Mouse (Mus musculus) liver, embryonic 11.5 days (tissue): ENCODE measurements around the gene Dmd. TPM values are rescaled to one million over a fixed set of nuclear protein-coding genes. Genes with fewer than 3 reads are reported as not detected.

Source experiments
- ATAC-seq: fragments of 200-750 bp; cut with Nextera tagmentation; replicated peaks from 2 replicates; pipeline ENCODE4 v1.8.0; 2017; ENCODE audit warnings: moderate number of reproducible peaks, mild to moderate bottlenecking, moderate TSS enrichment, moderate library complexity; ENCODE audit not compliant: low FRiP score
- DNase-seq: peaks from one replicate; pipeline ENCODE4 v3.0.0-alpha.2; 2017; ENCODE audit warnings: low spot score
- H3K27ac ChIP-seq: fragments of 300-500 bp; sonication (generic); 2 replicates; pipeline ENCODE4 v1.5.1; 2014; ENCODE audit warnings: mild to moderate bottlenecking, low read depth, low read length, control low read depth
- H3K27me3 ChIP-seq: fragments of 300-500 bp; sonication (generic); replicated peaks from 2 replicates; pipeline ENCODE4 v1.6.1; 2014; ENCODE audit warnings: low read length, mixed read lengths; ENCODE audit not compliant: control insufficient read depth, insufficient read depth
- H3K36me3 ChIP-seq: fragments of 300-500 bp; sonication (generic); 2 replicates; pipeline ENCODE4 v1.6.1; 2014; ENCODE audit warnings: mild to moderate bottlenecking, low read length, moderate library complexity, mixed read lengths; ENCODE audit not compliant: control insufficient read depth, insufficient read depth
- H3K4me1 ChIP-seq: fragments of 300-500 bp; sonication (generic); replicated peaks from 2 replicates; pipeline ENCODE4 v1.6.1; 2014; ENCODE audit warnings: low read length, mixed read lengths; ENCODE audit not compliant: control insufficient read depth, insufficient read depth
- H3K4me2 ChIP-seq: fragments of 300-500 bp; sonication (generic); 2 replicates; pipeline ENCODE4 v1.6.1; 2014; ENCODE audit warnings: mild to moderate bottlenecking, control low read depth, moderate library complexity
- H3K4me3 ChIP-seq: fragments of 300-500 bp; sonication (generic); 2 replicates; pipeline ENCODE4 v1.5.1; 2014; ENCODE audit warnings: low read depth, low read length, control low read depth
- H3K9ac ChIP-seq: fragments of 300-500 bp; sonication (generic); 2 replicates; pipeline ENCODE4 v1.6.1; 2014; ENCODE audit warnings: low read depth, low read length, control low read depth
- H3K9me3 ChIP-seq: fragments of 300-500 bp; sonication (generic); 2 replicates; pipeline ENCODE4 v1.6.1; 2016; ENCODE audit warnings: low read length, inconsistent platforms, mixed read lengths; ENCODE audit not compliant: control insufficient read depth
- WGBS: fragments of 180-500 bp; shearing (Covaris S2); extraction: QIAGEN DNeasy Blood & Tissue Kit; methylation state at CpG from one replicate; pipeline ENCODE4 v1.1.7; 2014; 5-methylcytosine and 5-hydroxymethylcytosine counted together
- polyA plus RNA-seq: library from polyadenylated mRNA; unstranded; fragments of >200 nt; fragmentation: Nextera tagmentation; extraction: Ambion mirVana; gene quantifications from 2 replicates; pipeline ENCODE4 v1.2.1, GENCODE M21; 2014

Gene Dmd
- polyA plus RNA-seq, 1 experiment from 2014 or later, result 11.0 TPM

DNA sequence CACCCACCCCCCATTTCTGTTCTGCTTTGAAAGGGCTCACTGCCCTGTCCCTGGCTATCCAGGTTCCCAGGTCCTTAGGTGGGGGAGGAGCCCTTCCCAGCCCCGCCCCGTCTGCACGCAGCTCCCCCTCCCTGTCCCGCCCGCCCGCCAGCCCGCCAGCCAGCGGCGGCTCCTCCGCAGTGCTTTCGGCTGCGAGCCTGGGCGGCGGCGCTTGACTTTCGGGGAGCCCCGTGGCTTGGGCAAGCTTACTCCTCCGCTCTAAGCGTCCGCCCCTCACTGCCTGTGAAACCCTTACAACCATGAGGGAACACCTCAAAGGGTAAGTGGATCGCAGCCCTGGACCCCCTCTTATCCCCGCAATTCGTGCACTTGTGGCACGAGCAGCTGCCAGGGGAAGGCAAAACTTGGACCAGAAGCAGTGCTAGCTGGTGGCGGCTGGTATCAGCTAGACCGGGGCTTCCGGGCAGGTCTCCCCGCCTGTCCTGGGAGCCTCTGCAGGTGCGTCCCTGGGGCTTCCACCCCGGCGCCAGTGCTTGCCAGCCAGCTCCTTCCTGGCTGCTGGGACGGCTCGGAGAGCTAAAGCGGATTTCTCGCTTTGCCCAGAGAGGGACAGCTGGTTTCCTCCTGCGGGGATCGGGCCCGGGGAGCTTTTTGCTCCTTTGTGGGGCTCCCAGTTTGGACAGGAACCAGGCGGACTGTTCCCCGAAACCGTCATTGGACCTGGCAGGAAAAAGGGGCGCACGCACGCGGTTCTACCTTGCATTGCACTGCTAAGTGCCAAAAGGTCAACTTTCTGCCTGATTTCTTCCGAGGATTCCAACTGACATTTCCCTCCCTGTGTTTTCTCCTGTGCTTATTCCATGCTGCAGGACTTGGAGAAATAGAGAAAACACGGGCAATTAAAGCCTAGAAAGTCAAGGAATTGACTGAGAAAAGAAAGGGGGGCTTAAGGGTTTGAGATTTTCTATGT, 2099.8 kb downstream of the Dmd start:
- Histone ChIP-seq H3K9me3 (no peaks in the 10 kb centered on the region), H3K4me1 (no peaks in the 10 kb centered on the region), H3K4me2 (peak overlapping the region; percentile 68), H3K27me3 (peaks cover 7% of the 10 kb centered on the region; the same call in 1 of the 2 replicates), H3K27ac (no peak overlapping the region), H3K36me3 (no peaks in the 10 kb centered on the region), H3K9ac (peak overlapping the region; percentile 52), H3K4me3 (peak overlapping the region; percentile 59)
- DNase-seq, result peak; percentile 46
- peak; percentile 92 for ATAC-seq
- WGBS, result 14% methylated on average over 45 of the region's 47 CpGs

DNA sequence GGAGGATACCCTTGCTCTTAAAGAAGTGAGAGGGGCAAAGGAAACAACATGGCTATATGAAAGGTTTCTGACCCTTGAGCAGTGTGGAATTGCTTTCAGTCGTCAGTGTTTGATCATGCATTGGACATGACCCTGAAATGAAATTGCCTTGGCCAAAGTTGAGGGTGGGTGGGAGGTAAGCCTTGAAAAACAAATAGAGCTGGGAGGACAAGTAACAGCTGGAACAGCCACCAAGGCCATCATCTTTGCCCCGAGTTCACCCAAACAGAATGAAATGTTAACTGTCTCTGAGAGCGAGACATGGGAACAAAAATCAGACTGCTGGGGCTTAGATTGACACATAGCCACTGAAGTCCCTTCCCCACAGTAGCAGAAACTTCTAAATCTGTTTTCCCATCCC, 2100.9 kb downstream of the Dmd start:
- no peak overlapping the region for H3K4me3 ChIP-seq
- H3K4me1 ChIP-seq, result no peaks in the 10 kb centered on the region
- H3K27ac ChIP-seq, result no peak overlapping the region
- no peaks in the 10 kb centered on the region for H3K36me3 ChIP-seq
- ATAC-seq, result no peak
- H3K9ac ChIP-seq, result no peak overlapping the region
- H3K9me3 ChIP-seq, result no peaks in the 10 kb centered on the region
- peak overlapping the region; percentile 68 for H3K4me2 ChIP-seq
- 54% methylated on average over 3 of the region's 3 CpGs for WGBS
- DNase-seq, result no peak
- H3K27me3 ChIP-seq, result peaks cover 7% of the 10 kb centered on the region; the same call in 1 of the 2 replicates

DNA sequence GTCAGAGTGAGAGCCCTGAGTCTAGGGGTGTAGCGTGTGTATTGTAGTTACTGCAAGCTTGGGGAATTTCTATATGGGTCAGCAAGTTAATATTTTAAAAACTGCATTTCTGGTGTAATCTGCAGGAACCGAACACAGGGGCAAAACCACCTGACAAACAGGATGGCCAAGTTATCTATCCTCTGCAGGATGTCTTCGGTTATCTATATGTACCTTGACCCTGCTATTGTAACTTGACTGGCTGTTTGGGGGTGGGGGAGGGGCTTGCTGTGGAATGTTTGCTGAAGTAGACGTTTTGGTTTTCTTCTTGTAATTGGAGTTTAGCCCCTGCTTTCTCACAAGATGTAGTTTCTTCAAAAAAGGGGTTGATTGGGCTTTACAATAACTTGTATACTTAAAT, 2124.9 kb downstream of the Dmd start:
- ATAC-seq (peak; percentile 81), DNase-seq (no peak)
- Histone ChIP-seq H3K4me1 (0 out of 2 replicates have a peak, but pooled peaks cover 2% of the 10 kb centered on the region), H3K27me3 (no peaks in the 10 kb centered on the region), H3K4me2 (no peak overlapping the region), H3K9me3 (no peaks in the 10 kb centered on the region), H3K4me3 (no peak overlapping the region), H3K9ac (no peak overlapping the region), H3K27ac (no peak overlapping the region), H3K36me3 (no peaks in the 10 kb centered on the region)
- 33% methylated on average over 4 of the region's 4 CpGs for WGBS

DNA sequence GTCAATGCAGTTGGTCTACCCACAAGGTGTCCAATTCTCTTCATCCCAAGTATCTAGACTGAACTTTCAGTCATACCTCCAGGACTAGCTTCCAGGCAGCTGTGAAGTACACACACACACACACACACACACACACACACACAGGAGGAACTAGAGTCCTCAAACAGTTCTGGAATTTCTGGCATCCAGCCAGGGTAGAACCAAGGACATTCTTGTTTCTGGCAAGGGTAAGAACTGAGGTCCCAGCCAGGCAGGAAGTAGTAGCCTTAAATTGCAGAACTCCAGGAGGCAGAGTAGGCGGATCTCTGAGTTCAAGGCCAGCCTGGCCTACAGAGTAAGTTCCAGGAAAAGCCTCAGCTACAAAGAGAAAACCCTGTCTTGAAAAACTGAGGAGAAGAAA, 2128.2 kb downstream of the Dmd start:
- ATAC-seq (no peak), DNase-seq (no peak)
- H3K4me2 ChIP-seq, result no peak overlapping the region
- H3K27ac ChIP-seq, result no peak overlapping the region
- 0 out of 2 replicates have a peak, but pooled peaks cover 2% of the 10 kb centered on the region for H3K4me1 ChIP-seq
- H3K36me3 ChIP-seq, result no peaks in the 10 kb centered on the region
- H3K4me3 ChIP-seq, result no peak overlapping the region
- no peak overlapping the region for H3K9ac ChIP-seq
- no peaks in the 10 kb centered on the region for H3K9me3 ChIP-seq
- 75% methylated on average over 1 of the region's 1 CpGs for WGBS
- no peaks in the 10 kb centered on the region for H3K27me3 ChIP-seq

DNA sequence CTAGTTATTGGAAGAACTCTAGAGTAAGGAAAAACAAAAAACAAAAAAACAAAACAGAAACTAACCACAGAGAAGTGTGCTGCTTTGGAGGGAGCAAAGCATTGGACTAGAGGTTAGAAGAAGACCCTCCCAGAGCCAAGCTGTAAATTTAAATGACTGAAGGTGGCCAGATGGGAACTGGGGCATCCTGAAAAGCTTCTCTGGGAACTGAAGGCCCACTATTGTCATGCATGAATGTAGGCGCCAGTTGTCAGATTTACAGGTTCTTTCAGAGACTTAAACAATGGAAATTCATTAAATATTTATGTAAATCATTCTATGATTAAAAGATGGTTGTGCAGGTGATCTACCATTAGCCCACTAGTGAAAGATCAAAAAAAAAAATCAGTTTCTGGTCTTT, 2128.9 kb downstream of the Dmd start:
- Histone ChIP-seq H3K36me3 (no peaks in the 10 kb centered on the region), H3K4me2 (no peak overlapping the region), H3K9me3 (no peaks in the 10 kb centered on the region), H3K4me3 (no peak overlapping the region), H3K27me3 (no peaks in the 10 kb centered on the region), H3K9ac (no peak overlapping the region), H3K27ac (no peak overlapping the region), H3K4me1 (0 out of 2 replicates have a peak, but pooled peaks cover 2% of the 10 kb centered on the region)
- 88% methylated on average over 1 of the region's 1 CpGs for WGBS
- no peak for DNase-seq
- ATAC-seq, result no peak

DNA sequence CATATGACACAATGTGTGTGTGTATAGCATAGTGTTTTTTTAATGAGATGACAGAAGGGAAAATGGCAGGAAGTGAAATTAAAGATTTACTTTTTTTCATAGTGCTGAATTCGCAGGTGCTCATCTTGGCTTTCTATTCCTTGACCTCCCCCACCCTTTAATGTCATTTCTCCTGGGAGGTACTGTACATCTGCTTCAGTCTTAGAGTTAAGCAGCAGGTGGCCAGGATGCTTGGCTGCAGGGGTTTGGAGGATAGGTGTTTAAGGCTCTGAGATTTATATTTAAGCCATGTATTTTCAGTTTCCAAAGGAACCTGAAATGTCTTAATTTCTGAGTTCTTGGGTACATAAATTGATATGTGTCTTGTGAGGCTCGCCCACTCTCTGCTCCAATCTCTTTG, 2130.5 kb downstream of the Dmd start:
- DNase-seq, result no peak
- Histone ChIP-seq H3K27me3 (no peaks in the 10 kb centered on the region), H3K9ac (no peak overlapping the region), H3K36me3 (no peaks in the 10 kb centered on the region), H3K4me3 (no peak overlapping the region), H3K27ac (no peak overlapping the region), H3K4me2 (no peak overlapping the region), H3K9me3 (no peaks in the 10 kb centered on the region), H3K4me1 (0 out of 2 replicates have a peak, but pooled peaks cover under 1% of the 10 kb centered on the region)
- ATAC-seq, result no peak
- 62% methylated on average over 2 of the region's 2 CpGs for WGBS

DNA sequence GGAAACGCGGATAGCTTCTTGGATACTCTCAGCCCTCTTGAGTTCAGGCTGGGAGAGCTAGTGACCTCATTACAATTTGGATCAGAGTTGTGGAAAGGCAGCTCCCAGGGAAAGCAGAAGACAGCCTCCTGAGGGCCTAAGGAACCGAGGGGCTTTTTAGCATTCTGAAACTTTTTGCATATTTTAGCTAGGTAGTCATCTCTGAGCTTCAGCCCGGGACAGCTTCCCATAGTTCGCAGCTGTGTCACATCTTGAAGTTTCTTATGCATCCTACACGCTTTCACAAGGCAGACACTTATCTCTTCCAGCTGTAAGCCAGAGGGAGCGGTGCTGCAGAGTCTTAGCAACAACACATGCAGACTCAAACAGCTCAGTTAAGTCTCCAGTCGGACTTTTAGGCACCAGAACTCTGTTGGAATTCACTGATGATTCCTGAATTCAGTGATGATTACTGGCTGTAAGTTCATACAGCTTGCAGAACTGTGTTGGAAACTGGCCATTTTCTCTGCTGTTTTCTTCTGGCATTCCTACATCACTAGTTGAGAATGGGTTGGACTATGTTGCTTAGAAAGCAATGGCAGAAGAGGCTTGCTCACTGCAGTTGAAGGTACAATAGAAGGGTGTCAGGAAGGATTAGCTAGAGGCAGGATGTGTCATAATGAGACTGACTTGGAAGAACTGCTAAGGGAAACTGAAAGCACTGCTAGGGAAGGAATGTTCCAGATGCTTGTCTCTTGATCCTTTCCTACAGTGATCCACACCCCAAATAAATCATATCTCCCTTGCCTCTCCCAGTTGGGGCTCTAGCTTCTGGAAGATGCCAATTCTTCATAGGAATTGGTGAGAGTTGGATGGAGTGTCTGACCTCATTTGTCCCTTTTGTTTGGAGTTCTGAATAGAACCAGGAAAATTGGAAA, 2135.8 kb downstream of the Dmd start:
- Histone ChIP-seq H3K9me3 (no peaks in the 10 kb centered on the region), H3K4me3 (no peak overlapping the region), H3K27me3 (no peaks in the 10 kb centered on the region), H3K9ac (no peak overlapping the region), H3K4me1 (no peaks in the 10 kb centered on the region), H3K27ac (no peak overlapping the region), H3K36me3 (no peaks in the 10 kb centered on the region), H3K4me2 (no peak overlapping the region)
- DNase-seq, result no peak
- ATAC-seq, result no peak
- WGBS, result 54% methylated on average over 8 of the region's 8 CpGs

DNA sequence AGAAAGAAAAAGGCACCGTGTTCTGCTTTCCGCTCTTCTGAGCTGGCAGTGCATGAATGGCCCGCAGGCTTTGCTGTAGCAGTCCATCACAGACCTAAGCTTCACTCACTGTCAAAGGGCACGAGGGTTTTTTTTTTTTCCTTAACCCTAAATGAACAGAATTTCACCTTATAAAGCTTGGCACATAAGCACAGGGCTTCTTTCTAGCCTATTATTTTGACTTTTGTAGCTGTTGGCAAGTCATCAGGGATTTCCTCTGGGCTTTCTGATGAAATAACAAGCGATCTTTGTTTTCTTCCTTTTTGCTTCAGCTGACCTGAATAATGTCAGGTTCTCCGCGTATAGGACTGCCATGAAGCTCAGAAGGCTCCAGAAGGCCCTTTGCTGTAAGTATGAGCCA, 2140.8 kb downstream of the Dmd start:
- Histone ChIP-seq H3K4me1 (no peaks in the 10 kb centered on the region), H3K9ac (no peak overlapping the region), H3K9me3 (no peaks in the 10 kb centered on the region), H3K4me2 (no peak overlapping the region), H3K36me3 (no peaks in the 10 kb centered on the region), H3K27me3 (no peaks in the 10 kb centered on the region), H3K27ac (no peak overlapping the region), H3K4me3 (no peak overlapping the region)
- ATAC-seq, result no peak
- DNase-seq, result no peak
- WGBS, result 80% methylated on average over 7 of the region's 7 CpGs
